Mouse (Mus musculus): ENCODE measurements at regions not wholly inside any gene's neighbourhood (a gene's known extent, or its start where the extent isn't known, plus 50 kb on each side); places are given as distances from the start of the nearest gene placed in this dataset.
"Not testable (repeated sequence)": the region's sequence is repeated elsewhere in the genome, so short reads cannot be mapped to it uniquely, and the experiment has no call there.

DNA sequence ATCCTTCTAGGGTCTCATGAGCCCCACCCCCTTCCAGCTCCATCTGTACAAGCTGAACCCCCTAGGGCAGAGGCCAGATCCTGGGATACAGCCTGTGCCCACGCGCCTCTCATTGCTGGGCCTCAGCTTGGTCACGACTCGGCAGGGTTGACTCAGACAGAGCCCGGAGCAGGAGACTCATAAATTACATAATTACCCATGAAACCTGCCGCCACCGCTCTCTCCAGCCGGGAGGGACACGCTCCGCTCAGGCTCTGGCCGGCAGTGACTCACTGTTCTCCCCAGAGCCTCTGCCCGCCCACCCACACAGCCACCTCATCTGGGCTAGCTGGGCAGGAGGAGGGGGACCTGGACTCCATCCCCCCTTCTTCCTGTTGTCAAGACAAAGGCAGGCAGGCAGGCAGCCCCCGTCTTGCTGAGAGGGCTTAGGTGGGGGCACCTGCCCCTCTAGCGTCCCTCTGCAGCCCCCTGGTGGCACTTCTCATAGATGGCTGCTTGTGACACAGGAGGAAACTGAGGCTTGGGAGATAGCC, 149.6 kb upstream of the Rtl1 start:
- DNase-seq, result peak; percentile 26

DNA sequence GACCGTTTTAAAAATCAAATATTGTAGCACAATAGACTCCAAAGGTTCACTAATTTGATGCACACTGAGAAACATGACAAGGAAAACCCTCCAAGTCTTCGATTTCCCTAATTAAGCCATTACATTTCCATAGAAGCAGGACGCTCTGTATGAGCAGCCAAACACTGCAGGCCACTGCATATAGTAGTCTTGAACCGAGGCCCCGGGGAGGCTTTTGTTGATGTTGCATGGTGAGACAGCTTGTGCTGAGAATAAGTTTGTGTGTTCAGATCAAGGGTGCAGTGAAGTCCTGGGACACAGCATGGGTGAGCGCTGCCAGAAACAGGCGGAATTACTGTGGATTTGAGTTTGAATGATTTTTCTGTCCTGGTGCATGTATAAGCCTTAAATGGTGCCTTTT, 154.9 kb upstream of the Rtl1 start:
- no peak for DNase-seq

DNA sequence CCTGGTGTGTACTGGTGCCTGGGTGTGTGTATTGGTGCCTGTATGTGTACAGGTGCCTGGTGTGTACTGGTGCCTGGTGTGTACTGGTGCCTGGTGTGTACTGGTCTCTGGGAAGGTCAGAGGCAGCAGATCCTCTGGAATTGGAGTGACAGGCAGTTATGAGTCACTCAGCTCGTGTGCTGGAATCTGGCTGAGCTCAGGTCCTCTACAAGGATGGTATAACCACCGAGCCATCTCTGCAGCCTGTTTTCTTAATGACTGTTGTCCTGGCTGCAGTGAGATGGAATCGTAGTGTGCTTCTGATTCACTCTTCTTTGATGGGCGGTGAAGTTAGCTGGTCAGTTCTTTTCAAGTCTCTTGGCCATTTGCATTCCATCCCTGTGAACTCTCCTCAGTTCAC, 164.2 kb upstream of the Rtl1 start:
- DNase-seq, result no peak

DNA sequence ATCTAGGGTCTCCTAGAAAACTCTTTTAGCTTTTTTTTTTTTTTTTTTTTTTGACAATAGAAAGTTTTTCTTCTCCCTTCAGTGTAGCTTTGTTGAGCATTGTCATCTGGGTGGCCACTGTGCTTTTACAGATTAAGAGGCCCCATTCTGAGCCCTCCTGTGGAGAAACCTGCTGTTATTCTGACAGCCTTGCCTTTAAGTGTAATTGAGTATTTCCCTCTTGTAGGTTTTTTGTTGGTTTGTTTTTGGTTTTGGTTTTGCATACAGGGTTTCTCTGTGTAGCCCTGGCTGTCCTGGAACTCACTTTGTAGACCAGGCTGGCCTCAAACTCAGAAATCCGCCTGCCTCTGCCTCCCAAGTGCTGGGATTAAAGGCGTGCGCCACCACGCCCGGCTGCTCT, 166.5 kb upstream of the Rtl1 start:
- not testable (repeated sequence) for DNase-seq

DNA sequence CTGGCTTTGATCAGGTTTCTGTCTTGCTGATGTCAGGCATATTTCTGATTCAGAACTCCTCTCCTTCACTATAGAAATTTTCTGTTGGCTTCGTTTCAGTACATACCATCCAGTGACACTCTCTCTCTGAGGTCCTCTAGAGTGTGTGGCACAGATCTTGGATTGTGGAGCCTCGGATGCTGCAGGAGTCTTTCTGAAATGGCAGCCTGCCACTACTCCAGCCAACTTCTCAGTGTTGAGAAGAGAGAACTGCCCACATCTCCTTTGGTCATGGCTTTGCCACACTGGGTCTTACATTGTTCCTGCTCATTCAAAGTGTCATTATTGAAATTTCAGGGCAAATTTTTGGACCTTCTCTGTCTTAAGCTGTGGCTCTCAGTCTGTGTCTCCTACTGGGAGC, 172.4 kb upstream of the Rtl1 start:
- DNase-seq, result no peak

DNA sequence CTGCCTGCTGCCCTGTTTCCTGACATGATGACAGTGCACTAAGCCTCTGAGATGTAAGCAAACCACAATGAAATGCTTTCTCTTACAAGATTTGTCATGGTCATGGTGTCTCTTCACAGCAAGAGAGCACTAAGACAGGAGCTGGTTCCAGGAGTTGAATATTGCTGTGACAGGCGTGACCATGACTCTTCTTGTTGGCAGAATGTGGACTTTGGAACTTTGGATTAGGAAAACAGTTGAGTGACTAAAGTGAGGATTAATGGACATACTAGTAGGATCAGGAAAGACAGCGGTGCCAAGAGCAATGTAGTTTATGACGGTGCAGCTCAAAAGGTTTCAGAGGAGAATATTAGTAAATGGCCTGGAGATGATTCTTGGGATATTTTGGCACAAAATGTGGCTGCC, 173.8 kb upstream of the Rtl1 start:
- DNase-seq, result no peak

DNA sequence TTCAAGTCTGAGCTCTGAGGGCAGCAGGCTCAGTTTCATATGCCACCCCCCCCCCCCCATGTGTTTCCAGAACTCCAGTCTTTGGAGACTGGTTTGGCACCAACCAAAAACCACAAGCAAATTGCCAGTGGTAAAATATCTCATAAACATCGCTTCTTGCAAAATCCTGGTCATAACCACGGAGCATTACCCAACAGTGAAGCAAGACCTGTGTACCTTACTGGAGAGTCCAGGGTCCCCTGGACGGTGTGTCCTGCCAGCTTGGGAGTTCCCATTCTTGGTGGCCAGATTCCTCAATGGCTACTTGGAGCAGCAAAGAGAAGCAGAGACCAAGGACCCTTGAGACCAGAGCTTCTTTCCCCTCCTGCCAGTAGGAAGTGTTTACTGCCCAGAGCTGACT, 198.7 kb upstream of the Rtl1 start:
- no peak for DNase-seq

DNA sequence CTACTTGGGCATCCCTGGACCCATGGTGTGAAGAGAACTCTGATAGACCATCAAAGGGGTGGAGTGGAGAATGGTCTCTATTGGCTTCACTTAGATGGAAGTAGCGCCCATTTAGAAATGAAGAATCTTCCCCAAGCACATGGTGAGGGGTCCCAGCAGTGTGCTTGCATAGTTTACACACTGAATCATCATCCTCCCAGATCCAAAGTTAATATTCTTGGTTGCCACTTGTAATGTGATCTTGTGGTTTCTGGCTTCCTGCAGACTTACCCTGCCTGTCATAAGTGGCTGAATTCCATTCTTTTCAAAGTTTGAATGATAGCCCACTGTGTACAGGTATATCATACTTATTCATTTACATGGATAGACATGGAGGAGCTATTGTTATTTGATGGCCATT, 199.3 kb upstream of the Rtl1 start:
- no peak for DNase-seq

DNA sequence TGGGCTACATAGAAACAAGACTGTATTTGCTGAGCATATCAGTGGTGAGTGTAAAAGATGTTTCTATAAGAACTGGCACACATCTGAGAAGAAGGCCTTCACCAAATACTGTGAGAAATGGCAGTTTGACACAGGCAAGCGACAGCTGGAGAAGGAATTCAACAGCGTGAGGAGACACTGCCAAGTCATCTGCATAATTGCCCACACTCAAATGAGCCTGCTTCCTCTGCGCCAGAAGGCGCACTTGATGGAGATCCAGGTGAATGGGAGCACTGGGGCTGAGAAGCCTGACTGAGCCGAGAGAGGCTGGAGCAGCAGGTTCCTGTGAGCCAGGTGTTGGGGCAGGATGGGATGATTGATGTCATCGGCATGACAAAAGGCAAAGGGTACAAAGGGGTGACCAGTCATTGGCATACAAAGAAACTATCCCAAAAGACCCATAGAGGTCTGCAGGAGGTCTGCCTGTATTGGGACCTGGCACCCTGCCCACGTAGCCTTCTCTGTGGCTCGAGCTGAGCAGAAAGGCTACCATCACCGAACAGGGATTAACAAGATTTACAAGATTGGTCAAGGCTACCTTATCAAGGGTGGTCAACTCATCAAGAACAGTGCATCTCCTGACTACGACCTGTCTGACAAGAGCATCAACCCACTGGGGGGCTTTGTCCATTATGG, 227.2 kb upstream of the Rtl1 start:
- no peak for DNase-seq

DNA sequence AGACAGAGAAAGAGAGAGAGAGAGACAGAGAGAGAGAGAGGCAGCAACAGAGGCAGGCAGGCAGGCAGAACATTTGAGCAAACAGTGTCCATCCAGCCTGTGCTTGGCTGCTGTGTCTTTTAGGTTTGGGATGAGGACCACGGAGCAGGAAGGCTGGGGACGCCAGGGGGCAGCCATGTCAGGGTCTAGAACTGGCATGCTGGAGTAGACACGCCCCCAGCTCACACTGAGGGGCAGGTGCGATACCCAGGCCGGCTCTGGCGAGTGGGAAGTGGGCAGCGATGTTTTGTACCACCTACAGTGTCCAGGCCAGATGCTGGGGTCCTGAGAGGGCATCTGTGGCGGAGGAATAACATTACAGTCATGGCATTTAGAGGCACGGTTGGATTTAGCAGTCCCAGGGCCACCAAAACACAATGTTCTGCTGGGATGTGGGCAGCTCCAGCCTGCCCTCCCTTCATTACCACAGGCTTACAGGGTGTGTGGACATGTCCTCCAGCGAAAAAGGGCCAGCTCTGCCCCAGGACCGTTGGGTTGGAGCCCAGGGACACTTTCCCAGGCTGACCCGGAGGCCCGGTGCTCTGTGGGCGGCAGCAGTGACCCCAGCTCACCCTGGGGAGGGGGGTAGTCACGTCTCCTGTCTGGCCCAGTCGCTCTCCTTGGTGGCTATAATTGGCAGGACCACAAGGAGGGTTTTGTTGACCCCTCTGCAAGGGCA, 230.3 kb upstream of the Rtl1 start:
- DNase-seq, result no peak

DNA sequence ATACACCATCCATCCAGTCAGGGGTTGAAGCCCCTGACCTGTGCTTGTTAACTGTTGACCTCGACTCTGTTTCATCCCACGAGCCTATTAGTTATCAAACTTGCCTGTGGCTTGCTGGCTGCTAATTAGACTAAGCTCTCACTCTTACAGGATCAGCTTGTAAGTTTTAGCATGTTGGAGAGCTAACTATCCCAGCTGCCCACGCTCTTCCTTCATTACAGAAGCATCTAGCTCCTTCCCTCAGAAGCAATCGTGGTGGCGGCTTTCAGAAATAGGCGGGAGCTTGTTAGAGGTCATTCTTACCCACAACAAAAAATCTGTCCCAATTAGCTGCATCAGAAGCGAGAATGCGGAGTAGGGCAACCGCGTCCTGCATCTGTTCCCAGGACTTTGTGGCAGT, 232.8 kb upstream of the Rtl1 start:
- DNase-seq, result no peak

DNA sequence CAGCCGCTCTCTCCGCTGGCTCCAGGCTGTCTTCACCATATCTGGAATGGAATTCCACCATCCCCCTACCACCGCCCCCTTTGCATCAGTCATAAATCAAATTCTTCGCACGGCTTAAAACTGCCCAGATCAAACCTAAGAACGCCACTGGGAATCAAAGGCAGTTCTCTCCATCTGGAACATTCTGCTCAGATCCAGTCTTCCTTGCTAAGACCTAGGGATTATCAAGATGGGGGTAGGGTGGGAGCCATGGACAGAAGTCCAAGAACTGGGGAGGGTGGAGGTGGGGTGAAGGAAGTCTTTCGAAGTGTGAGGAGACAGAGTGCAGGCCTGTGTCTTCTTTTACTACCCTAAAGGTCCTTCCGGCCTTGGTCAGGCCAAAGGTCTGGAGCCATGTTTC, 236.4 kb upstream of the Rtl1 start:
- no peak for DNase-seq

DNA sequence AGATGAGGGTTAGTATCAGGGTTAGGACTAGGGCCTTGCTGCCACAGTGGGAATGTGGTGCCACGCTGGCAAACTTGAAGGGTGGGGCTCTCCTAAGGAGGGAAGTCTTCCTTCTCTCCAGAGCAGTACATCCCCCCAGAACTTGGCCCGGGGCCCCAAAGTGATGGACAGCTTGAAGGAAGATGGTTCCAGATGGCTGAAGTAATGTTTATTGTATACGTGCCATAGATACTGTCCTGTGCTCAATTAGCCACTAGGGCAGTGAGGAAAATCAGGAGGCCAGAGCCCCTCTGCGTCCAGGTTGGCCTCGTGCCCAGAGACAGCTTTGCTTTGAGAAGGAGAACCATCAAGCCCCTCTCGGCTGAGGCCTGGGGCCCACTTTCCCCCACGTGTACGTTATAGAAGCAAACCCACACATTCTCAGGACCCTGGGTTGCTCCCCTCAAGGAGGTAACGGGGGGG, 239.0 kb upstream of the Rtl1 start:
- no peak for DNase-seq

DNA sequence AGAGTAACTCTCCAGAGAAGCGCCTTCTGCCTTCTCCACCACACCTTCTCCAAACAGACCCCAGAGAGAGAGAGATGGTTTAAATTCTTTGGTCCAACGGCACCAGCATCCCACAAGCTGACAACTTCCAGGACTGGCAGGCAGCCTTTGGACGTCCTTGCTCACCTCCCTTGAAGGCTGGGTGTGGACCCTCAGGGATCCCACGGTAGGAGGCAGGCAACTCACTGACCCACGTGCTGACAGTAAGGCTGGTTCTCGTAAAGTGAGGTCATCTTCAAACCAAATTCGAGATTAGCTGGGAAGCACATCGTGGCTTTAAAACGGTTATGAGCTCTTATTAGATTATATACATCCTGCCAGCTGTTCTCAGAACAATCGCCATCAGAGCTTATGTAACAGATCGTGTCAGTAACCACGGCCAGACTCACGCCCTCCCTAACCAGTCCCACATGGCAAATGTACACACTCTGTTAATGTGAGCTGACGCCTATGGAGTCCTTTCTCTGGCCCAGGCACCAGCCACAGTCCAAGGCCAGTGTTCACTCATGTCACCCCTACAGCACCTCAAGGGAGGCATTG, 239.9 kb upstream of the Rtl1 start:
- DNase-seq, result no peak

DNA sequence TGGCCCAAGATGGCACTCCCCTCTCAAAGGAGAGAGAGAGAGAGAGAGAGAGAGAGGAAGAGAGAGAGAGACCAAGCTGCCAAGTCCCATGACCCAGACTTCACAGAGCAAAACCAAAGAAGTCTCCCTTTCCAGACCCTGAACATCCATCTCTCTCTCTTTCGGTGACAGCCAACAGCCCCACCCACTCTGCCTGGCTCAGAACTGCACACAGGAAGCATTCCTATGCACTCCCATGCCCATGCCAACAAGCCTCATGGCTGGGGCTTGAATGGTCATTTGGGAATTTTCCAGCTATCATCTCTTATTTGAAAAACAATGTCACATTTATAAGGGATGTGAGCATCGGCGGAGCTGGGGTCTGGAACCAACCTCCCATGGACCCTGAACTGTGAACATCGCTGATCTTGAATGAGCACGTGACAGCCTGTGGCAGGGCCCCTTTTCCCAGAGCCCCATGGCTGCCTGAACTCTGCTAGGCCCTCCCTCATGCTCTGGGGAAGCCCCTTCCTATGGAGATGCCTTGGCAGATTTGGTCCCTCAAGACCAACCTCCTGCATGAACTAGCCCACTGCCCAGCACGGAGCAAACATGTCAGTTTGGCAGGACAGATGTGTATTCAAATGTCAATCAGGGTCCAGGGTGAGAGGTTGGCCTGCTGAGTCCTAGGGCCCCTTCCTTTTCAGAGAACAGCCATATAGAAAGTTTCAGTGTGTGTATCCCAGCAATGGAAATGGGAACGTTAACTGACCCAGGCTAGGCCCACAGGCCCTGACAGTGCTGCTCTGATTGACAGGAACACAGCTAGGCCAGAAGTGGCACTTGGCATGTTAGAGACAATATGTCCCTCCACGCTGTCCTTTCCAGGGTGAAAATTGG, 244.8 kb upstream of the Rtl1 start:
- no peak for DNase-seq

DNA sequence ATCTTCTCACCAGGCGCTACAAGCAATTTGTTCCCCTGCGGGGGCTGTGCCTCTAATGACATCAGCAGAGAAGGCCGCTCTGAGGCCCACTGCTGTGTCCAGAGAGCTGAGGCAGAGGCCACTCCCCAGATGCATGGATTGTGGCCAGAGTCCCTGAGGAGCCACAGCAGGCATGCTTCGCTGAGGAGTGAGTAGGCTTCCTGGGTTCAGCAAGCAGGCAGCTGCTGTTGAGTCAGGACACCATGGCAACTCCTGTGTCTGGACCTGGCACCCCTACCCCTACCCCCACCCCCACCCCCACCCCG, 245.4 kb upstream of the Rtl1 start:
- no peak for DNase-seq

DNA sequence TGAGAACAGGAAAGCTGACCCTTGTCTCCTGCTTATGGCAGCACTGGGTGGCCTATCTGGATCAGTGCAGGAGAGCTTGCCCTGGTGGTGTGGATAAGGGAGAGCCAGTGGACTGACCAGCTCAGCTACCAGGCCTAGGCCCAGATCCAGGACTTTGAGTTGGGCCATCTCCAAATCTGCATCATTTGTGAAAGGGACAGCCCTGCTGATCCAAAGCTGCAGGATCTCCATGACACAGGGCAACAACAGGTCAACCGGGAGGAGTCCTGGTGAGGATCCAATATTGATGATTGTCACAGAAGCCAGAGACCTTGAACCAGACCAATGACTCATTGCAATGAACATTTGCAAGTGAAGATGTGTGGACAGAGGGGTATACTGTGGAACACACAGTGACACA, 256.2 kb upstream of the Rtl1 start:
- no peak for DNase-seq

DNA sequence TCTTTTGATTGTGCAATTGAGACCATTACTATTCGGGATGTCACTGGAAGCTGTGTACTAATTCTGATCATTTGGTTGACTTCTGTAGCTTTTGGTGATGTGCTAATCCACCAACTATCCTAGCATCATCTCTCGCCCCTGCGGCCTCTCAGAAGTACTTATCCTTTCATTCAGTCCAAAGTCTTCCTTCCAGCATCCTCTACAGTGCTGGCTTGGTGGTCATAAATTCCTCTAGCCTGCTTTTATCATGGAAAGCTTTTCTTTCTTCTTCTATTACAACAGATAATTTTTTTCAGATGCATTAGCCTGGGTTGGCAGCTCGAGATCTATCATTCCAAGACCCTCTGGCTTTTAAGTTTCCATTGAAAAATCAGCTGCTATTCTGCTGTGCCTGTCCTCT, 257.6 kb upstream of the Rtl1 start:
- DNase-seq, result no peak

DNA sequence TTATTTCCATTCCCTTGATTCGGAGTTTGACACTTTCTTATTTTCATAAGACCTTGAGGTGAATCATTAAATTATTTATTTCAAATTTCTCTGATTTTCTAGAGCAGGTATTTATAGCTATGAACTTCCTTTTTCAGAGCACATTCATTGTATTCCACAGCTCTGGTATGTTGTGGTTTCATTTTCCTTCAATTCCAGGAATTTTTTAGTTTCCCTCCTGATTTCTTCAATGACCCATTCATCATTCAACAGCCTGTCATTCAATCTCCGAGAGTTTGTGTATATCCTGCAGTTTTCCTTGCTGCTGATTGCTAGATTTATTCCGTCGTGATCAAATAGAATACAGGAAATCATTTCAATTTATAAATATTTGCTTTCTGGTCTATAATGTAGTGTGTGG, 264.7 kb upstream of the Rtl1 start:
- no peak for DNase-seq

DNA sequence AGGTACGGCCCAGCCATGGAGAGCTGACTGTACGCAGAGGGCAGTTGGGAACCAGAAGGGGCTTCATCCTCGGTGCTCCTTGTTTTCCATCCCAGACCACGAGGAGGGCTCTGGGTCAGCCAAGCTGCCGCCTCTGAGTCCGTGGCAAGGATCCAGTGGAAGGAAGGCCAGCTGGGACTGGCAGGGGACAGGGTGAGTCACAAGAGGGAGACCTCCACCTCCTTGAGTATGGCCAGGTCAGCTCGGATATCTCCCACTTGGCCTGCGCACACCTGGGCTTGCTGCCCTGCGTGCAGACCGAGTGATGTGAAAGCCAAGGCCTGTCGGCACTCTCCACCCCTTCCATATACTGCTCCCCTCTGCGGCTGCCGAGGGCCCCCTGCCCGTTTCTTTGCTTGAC, 270.9 kb upstream of the Rtl1 start:
- DNase-seq, result no peak

DNA sequence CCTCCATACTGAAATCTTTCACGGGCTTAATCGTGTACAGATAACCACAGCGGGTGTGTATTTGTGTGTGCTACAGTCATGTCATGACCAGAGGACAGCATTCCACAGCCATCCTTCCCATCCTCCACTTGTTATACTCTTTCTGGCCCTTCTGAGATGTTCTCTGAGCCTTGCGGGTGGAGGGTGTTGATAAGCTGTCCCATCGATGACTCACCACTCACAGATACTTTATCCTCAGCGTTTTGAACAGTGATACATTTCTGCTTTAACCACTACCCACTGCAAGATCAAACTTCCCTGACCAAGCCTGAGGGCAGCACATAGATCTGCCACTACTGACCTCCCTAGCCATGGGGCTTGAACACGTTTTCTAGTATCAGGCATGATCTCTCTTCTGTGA, 274.3 kb upstream of the Rtl1 start:
- DNase-seq, result no peak

DNA sequence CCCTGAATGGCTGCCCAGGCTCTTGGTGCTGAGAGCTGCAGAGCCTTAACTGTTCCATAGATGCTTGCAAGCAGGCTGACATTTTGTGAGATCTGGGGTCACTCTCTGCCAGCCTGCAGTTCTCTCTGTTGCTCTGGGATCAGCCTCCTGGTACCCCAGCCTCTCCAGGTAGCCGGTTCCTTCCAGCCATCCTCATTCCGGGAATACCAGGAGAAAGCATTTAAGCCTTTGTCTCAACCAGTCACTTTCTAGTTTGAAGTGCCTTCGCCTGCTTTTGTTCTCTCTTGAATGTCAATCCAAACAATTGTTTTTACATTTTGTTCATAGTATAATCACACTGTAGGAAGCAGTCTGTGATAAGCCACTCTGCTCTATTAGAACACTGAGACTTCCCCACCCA, 281.0 kb upstream of the Rtl1 start:
- DNase-seq, result no peak

DNA sequence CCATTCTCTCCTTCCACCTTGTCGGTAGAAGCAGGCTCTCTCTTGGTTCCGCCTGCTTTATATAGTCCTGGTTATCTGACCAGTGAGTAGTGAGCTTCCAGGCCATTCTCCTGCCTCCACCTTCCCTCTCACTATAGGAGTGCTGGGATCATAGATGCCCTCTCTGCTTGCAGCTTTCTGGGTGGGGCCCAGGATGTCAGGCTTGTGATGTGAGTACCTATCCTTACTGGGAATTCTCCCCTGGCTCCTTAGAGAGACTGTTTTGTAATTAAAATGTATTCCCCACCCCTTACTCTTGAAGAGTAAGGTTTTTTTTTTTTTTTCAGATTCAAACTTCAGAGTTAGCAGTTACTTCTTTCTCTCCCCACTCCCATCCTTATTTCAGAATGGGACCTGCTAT, 291.1 kb upstream of the Rtl1 start:
- no peak for DNase-seq

DNA sequence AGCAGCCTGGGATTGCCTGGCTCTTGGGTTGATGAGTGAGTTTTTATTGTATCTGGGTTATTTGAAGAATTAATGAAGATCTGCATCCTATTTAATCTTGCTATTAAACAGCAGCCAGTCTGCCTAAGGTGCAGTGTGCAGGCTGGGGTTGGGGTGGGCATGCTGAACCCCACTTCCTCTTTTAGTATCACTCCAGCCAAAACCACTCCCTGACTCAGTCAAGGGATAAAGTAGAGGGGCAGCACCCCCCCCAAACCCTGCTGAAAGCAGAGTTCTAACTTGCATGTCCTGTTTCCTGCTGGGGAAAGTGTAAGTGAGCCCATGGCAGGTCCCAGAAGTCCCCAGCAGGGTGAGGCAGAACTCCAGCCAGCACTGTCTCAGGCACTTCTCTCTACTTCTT, 292.7 kb upstream of the Rtl1 start:
- DNase-seq, result no peak

All from thymus, postnatal 25 days (tissue).